Mouse (Mus musculus): ENCODE data around the gene Rims1. TPM values are rescaled to one million over a fixed set of nuclear protein-coding genes. Genes with fewer than 3 reads are reported as not detected.

Rims1 gene
- polyA plus RNA-seq, 1 experiment from 2014 or later, result not detected

DNA sequence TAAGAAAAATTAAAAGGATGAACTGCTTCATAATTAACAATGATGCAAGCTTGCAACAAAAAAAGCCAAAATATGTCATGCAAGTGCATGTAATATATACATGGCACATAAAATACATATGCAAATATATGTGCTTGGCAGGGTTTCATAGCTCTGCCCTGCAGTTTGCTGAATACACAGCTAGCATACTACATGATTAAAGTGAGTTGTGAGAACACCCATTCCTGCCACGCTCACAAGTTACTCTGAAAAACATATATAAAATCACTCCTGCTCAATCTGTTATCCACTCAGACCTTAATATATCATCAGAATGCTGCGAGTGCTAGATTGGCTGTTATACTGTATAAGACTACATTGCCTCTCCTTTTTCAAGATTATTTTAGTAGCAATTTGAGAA lies 329.6 kb downstream of the Rims1 start:
- H3K36me3 ChIP-seq (ENCODE audit: inconsistent target), result no peaks in the 10 kb centered on the region
- WGBS (ENCODE audit: missing documents), result 94% methylated on average over 2 of the region's 2 CpGs

DNA sequence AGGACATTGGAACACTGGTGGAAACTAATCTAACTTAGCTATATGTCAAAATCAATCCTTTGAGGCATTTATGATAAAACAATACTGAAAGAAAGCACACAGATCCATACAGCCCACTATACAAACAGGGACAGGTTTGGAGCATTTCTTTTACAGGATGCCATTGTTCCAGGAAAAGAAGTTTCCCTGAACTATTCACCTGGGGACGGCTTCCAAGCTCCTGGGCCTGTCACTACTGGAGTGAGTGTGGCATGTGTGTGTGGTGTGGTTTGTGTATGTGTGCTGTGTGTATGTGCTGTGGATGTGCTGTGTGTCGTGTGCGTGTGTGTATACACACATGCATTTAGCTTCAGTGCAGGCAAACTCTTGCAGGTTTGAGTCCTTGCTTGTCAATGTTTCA lies 338.8 kb downstream of the Rims1 start:
- no peaks in the 10 kb centered on the region for H3K36me3 ChIP-seq (ENCODE audit: inconsistent target)
- H3K4me3 ChIP-seq (ENCODE audit: inconsistent target), result no peak overlapping the region
- H3K79me2 ChIP-seq (ENCODE audit: inconsistent target), result no peaks in the 10 kb centered on the region
- no peak overlapping the region for H3K27ac ChIP-seq
- WGBS (ENCODE audit: missing documents), result 91% methylated on average over 3 of the region's 3 CpGs

More for the DNA sequence above, 329.6 kb downstream of the Rims1 start:
- Histone ChIP-seq H3K79me2 (ENCODE audit: inconsistent target) (no peaks in the 10 kb centered on the region), H3K4me3 (ENCODE audit: inconsistent target) (no peak overlapping the region), H3K27ac (no peak overlapping the region)

DNA sequence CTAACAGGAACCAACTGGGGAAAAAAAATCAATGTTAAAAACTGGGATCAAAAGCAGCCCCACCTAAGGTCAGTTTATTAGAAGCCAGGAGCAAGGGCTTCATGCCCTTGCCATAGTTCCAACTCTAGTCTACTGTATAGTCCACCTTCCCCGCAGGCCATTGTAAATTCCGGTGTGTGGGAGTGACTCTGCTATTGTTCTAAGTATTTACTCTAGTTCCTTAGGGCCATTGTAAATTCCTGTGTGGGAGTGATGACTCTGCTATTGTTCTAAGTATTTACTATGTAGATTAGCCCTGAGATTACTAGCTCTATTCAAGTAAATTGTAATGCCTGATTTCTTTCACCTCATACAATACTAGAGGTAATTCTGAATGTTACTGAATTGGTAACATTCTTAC lies 339.2 kb downstream of the Rims1 start:
- Histone ChIP-seq H3K27ac (no peak overlapping the region), H3K4me3 (ENCODE audit: inconsistent target) (no peak overlapping the region), H3K36me3 (ENCODE audit: inconsistent target) (no peaks in the 10 kb centered on the region), H3K79me2 (ENCODE audit: inconsistent target) (no peaks in the 10 kb centered on the region)
- 46% methylated on average over 2 of the region's 2 CpGs for WGBS (ENCODE audit: missing documents)

DNA sequence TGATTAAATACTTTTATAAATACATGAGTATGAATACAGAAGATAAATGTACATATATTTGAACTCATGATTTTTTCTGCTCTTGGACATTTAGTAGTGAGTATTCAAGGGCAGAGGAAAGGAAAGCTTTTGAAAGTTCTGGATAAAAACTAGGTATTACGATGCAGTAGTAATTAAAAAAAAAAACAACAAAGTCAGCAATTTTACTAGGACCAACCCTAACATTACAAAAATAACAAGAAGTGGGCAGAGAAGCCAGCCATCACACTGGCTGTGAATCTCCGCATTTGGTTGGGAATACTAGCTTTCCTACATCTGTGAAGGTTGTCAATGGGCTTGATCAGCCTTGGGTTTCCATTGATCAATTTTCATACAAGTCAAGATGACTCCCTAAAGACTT lies 381.8 kb downstream of the Rims1 start:
- no peak overlapping the region for H3K27ac ChIP-seq
- H3K4me3 ChIP-seq (ENCODE audit: inconsistent target), result no peak overlapping the region
- H3K79me2 ChIP-seq (ENCODE audit: inconsistent target), result no peaks in the 10 kb centered on the region
- WGBS (ENCODE audit: missing documents), result 90% methylated on average over 2 of the region's 2 CpGs
- H3K36me3 ChIP-seq (ENCODE audit: inconsistent target), result no peaks in the 10 kb centered on the region

DNA sequence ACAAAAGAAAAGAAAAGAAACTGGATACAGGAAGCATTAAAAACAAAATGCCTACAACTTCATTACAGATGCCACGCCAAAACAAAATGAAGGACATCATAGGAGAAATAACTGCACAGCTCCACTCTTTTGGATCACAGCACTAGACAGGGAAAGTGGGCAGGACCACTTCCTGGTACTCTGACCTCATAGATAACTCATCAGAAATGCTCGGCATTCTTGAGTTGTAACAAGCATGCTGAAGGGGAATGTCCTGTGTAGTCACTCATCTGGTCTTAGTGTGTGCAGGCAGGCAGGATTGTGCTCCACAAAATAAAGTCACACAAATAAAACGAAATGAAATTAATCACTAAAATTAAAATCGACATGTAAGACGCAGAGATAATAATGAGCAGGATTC lies 383.7 kb downstream of the Rims1 start:
- 71% methylated on average over 5 of the region's 5 CpGs for WGBS (ENCODE audit: missing documents)
- Histone ChIP-seq H3K36me3 (ENCODE audit: inconsistent target) (no peaks in the 10 kb centered on the region), H3K79me2 (ENCODE audit: inconsistent target) (no peaks in the 10 kb centered on the region), H3K4me3 (ENCODE audit: inconsistent target) (no peak overlapping the region), H3K27ac (no peak overlapping the region)

- Histone ChIP-seq H3K4me3 (ENCODE audit: inconsistent target) (no peak overlapping the region), H3K36me3 (ENCODE audit: inconsistent target) (no peaks in the 10 kb centered on the region), H3K79me2 (ENCODE audit: inconsistent target) (no peaks in the 10 kb centered on the region), H3K27ac (no peak overlapping the region)
- WGBS (ENCODE audit: missing documents), result 87% methylated on average over 7 of the region's 7 CpGs
These were observed 395.6 kb downstream of the Rims1 start for GRCm38 (mm10) chr1:22410173-22410572.

- 66% methylated on average over 3 of the region's 3 CpGs for WGBS (ENCODE audit: missing documents)
- Histone ChIP-seq H3K79me2 (ENCODE audit: inconsistent target) (no peaks in the 10 kb centered on the region), H3K4me3 (ENCODE audit: inconsistent target) (no peak overlapping the region), H3K36me3 (ENCODE audit: inconsistent target) (no peaks in the 10 kb centered on the region), H3K27ac (no peak overlapping the region)
These were observed 419.4 kb downstream of the Rims1 start for GRCm38 (mm10) chr1:22386361-22386760.

GRCm38 (mm10) chr1:22377652-22378051 lies 428.1 kb downstream of the Rims1 start:
- Histone ChIP-seq H3K79me2 (ENCODE audit: inconsistent target) (no peaks in the 10 kb centered on the region), H3K36me3 (ENCODE audit: inconsistent target) (no peaks in the 10 kb centered on the region), H3K4me3 (ENCODE audit: inconsistent target) (no peak overlapping the region), H3K27ac (no peak overlapping the region)
- 74% methylated on average over 5 of the region's 5 CpGs for WGBS (ENCODE audit: missing documents)

DNA sequence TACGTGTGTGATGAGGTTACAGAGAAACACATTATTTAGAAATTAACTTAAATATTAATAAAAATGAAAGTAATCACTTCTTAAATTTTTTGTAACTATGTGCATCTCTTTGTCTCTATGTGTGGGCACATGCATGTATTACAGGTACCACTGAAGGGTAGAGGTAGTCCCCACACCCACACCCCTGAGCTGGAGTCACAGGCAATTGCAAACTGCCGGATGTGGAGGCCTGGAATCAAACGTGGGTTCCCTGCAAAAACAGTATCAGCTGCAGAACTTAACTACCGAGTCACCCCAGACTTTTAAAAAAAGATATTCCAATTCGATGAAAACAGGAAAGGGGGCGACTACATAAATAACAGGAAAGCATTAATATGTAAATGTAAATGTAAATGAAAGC lies 428.7 kb downstream of the Rims1 start:
- WGBS (ENCODE audit: missing documents), result 49% methylated on average over 6 of the region's 6 CpGs
- Histone ChIP-seq H3K36me3 (ENCODE audit: inconsistent target) (no peaks in the 10 kb centered on the region), H3K4me3 (ENCODE audit: inconsistent target) (no peak overlapping the region), H3K79me2 (ENCODE audit: inconsistent target) (no peaks in the 10 kb centered on the region), H3K27ac (no peak overlapping the region)

- Histone ChIP-seq H3K27ac (no peak overlapping the region), H3K79me2 (ENCODE audit: inconsistent target) (no peaks in the 10 kb centered on the region), H3K36me3 (ENCODE audit: inconsistent target) (no peaks in the 10 kb centered on the region), H3K4me3 (ENCODE audit: inconsistent target) (no peak overlapping the region)
- 100% methylated on average over 2 of the region's 2 CpGs for WGBS (ENCODE audit: missing documents)
These were observed 449.6 kb downstream of the Rims1 start for GRCm38 (mm10) chr1:22356209-22356608.

DNA sequence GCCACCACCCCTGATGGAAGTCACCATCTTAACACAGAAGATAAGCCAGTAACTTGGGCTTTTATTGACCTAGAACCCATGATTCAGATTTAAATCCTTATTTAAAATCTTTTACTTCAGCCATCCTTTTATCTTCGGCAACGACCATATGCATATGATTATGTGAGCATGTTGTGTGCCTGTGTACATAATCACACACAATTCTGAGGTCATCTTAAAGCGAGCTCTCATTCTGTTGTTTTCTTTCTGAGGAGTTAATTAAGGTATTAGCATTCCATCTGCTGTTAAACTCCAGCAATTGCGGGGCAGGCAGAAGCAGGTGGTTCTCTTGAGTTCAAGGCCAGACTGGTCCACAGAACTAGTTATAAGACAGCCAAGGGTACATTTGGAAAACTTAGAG lies 452.1 kb downstream of the Rims1 start:
- Histone ChIP-seq H3K36me3 (ENCODE audit: inconsistent target) (no peaks in the 10 kb centered on the region), H3K4me3 (ENCODE audit: inconsistent target) (no peak overlapping the region), H3K27ac (no peak overlapping the region), H3K79me2 (ENCODE audit: inconsistent target) (no peaks in the 10 kb centered on the region)
- WGBS (ENCODE audit: missing documents), result 81% methylated on average over 4 of the region's 4 CpGs

GRCm38 (mm10) chr1:22338914-22339313 lies 466.9 kb downstream of the Rims1 start:
- Histone ChIP-seq H3K36me3 (ENCODE audit: inconsistent target) (no peaks in the 10 kb centered on the region), H3K4me3 (ENCODE audit: inconsistent target) (no peak overlapping the region), H3K79me2 (ENCODE audit: inconsistent target) (no peaks in the 10 kb centered on the region), H3K27ac (no peak overlapping the region)
- WGBS (ENCODE audit: missing documents), result 87% methylated on average over 9 of the region's 9 CpGs

GRCm38 (mm10) chr1:22320941-22321676 lies 484.7 kb downstream of the Rims1 start:
- no peak overlapping the region for H3K27ac ChIP-seq
- H3K79me2 ChIP-seq (ENCODE audit: inconsistent target), result no peaks in the 10 kb centered on the region
- no peaks in the 10 kb centered on the region for H3K36me3 ChIP-seq (ENCODE audit: inconsistent target)
- 80% methylated on average over 6 of the region's 6 CpGs for WGBS (ENCODE audit: missing documents)
- no peak overlapping the region for H3K4me3 ChIP-seq (ENCODE audit: inconsistent target)

DNA sequence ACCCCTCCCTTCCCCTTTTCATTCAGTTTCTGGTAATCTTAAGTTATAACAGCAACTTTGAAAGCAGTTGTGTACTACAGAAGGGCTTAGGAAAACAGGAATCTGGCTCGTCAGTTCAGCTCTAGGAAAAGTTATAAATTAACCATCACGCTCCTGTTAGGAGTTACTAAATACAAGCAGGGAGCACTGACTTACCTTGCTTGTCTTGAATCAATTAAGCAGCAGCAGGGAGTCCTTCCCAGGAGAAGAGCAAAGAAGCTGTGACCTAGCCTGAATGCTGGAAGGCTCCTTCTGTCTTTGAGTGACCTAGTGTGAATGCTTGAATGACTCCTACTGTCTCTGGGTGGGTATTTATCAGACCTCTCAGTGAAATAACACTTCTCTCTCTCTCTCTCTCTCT lies 490.3 kb downstream of the Rims1 start:
- WGBS (ENCODE audit: missing documents), result 66% methylated on average over 2 of the region's 2 CpGs
- no peaks in the 10 kb centered on the region for H3K79me2 ChIP-seq (ENCODE audit: inconsistent target)
- H3K4me3 ChIP-seq (ENCODE audit: inconsistent target), result no peak overlapping the region
- no peaks in the 10 kb centered on the region for H3K36me3 ChIP-seq (ENCODE audit: inconsistent target)
- no peak overlapping the region for H3K27ac ChIP-seq

DNA sequence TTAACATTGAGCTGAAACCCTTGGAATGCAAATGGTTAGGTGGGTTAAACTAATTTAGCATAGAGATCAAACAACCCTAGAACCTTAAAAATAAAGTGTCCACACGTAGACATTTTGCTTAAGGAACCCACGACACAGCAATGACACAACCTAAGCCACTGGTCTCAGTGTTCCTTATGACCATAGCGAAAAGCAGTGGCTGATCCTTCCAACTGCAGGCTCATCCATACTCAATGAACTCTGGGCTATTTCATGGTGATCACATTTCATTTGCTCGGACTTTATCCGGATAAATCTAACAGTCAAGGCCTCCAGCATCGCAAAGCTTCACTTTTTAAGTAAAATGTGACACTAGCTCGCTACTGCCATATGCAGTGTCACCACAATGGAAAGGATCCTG lies 494.3 kb downstream of the Rims1 start:
- no peaks in the 10 kb centered on the region for H3K79me2 ChIP-seq (ENCODE audit: inconsistent target)
- no peak overlapping the region for H3K27ac ChIP-seq
- no peaks in the 10 kb centered on the region for H3K36me3 ChIP-seq (ENCODE audit: inconsistent target)
- no peak overlapping the region for H3K4me3 ChIP-seq (ENCODE audit: inconsistent target)
- 88% methylated on average over 7 of the region's 7 CpGs for WGBS (ENCODE audit: missing documents)

DNA sequence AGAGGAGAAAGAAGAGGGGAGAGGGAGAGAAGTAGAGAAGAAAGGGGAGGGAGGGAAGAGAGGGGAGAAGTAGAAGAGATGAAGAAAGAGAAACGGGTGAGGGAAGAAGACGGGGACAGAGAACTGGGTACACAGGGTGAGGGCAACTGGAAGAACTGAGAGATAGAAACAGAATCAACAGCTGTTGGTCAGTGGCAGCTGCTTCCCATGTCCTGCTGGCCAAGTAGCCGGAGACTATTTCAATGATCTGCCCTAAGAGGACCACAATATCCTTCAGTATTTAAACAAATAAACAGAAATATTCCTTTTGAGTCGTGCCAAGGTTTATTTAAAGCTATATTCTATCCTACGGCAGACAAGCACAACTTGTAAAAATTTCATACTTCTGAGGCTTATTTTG lies 499.3 kb downstream of the Rims1 start:
- WGBS (ENCODE audit: missing documents), result 97% methylated on average over 5 of the region's 5 CpGs
- no peaks in the 10 kb centered on the region for H3K36me3 ChIP-seq (ENCODE audit: inconsistent target)

More for the DNA sequence above, 499.3 kb downstream of the Rims1 start:
- H3K79me2 ChIP-seq (ENCODE audit: inconsistent target), result no peaks in the 10 kb centered on the region
- H3K4me3 ChIP-seq (ENCODE audit: inconsistent target), result no peak overlapping the region
- no peak overlapping the region for H3K27ac ChIP-seq

Data from macrophage (primary cell).